Mouse (Mus musculus) 3T3-L1 (cell line): ENCODE measurements around the gene Lpin2.

Source experiments
- DNase-seq: peaks from one replicate; pipeline ENCODE4 v3.0.0-alpha.2; 2015; ENCODE audit warnings: low read depth, low spot score

Gene Lpin2

GRCm38 (mm10) chr17:71171161-71171560, 11.2 kb upstream of the Lpin2 start:
- no peak for DNase-seq

- DNase-seq = no peak
These were observed 5.0 kb upstream of the Lpin2 start for GRCm38 (mm10) chr17:71177336-71177735.

GRCm38 (mm10) chr17:71177949-71178348, 4.4 kb upstream of the Lpin2 start:
- no peak for DNase-seq

GRCm38 (mm10) chr17:71178530-71179181, 3.7 kb upstream of the Lpin2 start:
- no peak for DNase-seq

- no peak for DNase-seq
These were observed 2.6 kb upstream of the Lpin2 start for GRCm38 (mm10) chr17:71179551-71180309.

- no peak for DNase-seq
These were observed 1.8 kb upstream of the Lpin2 start for GRCm38 (mm10) chr17:71180601-71181000.

GRCm38 (mm10) chr17:71182871-71183656, 704 bp downstream of the Lpin2 start:
- peak; percentile 86 for DNase-seq

- DNase-seq = peak; percentile 36
These were observed 1.4 kb downstream of the Lpin2 start for GRCm38 (mm10) chr17:71183657-71184261.

- DNase-seq = peak; percentile 50
These were observed 2.2 kb downstream of the Lpin2 start for GRCm38 (mm10) chr17:71184356-71185111.

- DNase-seq = no peak
These were observed 3.0 kb downstream of the Lpin2 start for GRCm38 (mm10) chr17:71185368-71185767.

GRCm38 (mm10) chr17:71190589-71190988, 8.2 kb downstream of the Lpin2 start:
- DNase-seq = peak; percentile 12

- DNase-seq = no peak
These were observed 8.7 kb downstream of the Lpin2 start for GRCm38 (mm10) chr17:71191063-71191462.

GRCm38 (mm10) chr17:71191651-71192419, 9.5 kb downstream of the Lpin2 start:
- peak; percentile 92 for DNase-seq

GRCm38 (mm10) chr17:71193019-71193418, 10.7 kb downstream of the Lpin2 start:
- DNase-seq = peak; percentile 52

- peak; percentile 80 for DNase-seq
These were observed 11.1 kb downstream of the Lpin2 start for GRCm38 (mm10) chr17:71193485-71193884.

- peak; percentile 70 for DNase-seq
These were observed 12.7 kb downstream of the Lpin2 start for GRCm38 (mm10) chr17:71194906-71195632.

- DNase-seq = peak; percentile 81
These were observed 13.5 kb downstream of the Lpin2 start for GRCm38 (mm10) chr17:71195633-71196391.

GRCm38 (mm10) chr17:71196415-71196814, 14.1 kb downstream of the Lpin2 start:
- DNase-seq = peak; percentile 82

- DNase-seq = peak; percentile 44
These were observed 17.0 kb downstream of the Lpin2 start for GRCm38 (mm10) chr17:71199346-71199745.
